Mouse (Mus musculus): ENCODE results near the gene Wscd1. TPM values are rescaled to one million over a fixed set of nuclear protein-coding genes. Genes with fewer than 3 reads are reported as not detected.

Wscd1 gene
- polyA plus RNA-seq, 2 experiments = 0.09 to 0.24 TPM

GRCm38 (mm10) chr11:71808521-71808920, 58.8 kb downstream of the Wscd1 start:
- no peak overlapping the region for H3K9ac ChIP-seq (replicated peaks)
- H3K9me3 ChIP-seq (ENCODE audit: control insufficient read depth, low read length) = no peaks in the 10 kb centered on the region
- WGBS (ENCODE audit: insufficient replicate concordance) = 54% methylated on average over 2 of the region's 2 CpGs
- H3K4me3 ChIP-seq (ENCODE audit: insufficient read depth in 1 of 2, low read depth in 2 of 2, low read length in 2 of 2) = no peak overlapping the region
- no peak for ATAC-seq (ENCODE audit: insufficient read depth)
- no peaks in the 10 kb centered on the region for H3K4me1 ChIP-seq (replicated peaks; ENCODE audit: control insufficient read depth in 2 of 2, insufficient read depth in 2 of 2, low read length in 1 of 2)
- no peak for TF ChIP-seq CTCF (IDR thresholded peaks at IDR 0.05; ENCODE audit: low read depth)
- no peak for TF ChIP-seq EP300 (IDR thresholded peaks at IDR 0.05; ENCODE audit: low read depth)
- no peak overlapping the region for H3K27ac ChIP-seq
- H3K27me3 ChIP-seq (ENCODE audit: control insufficient read depth, insufficient read depth, low read length) = no peaks in the 10 kb centered on the region
- H3K4me2 ChIP-seq (ENCODE audit: low read depth) = no peak overlapping the region
- H3K36me3 ChIP-seq (replicated peaks; ENCODE audit: control insufficient read depth, insufficient read depth, low read depth) = no peaks in the 10 kb centered on the region
- no peak for DNase-seq (ENCODE audit: low read depth in 3 of 3, low spot score in 3 of 3)

GRCm38 (mm10) chr11:71811828-71812227, 62.1 kb downstream of the Wscd1 start:
- H3K36me3 ChIP-seq (replicated peaks; ENCODE audit: control insufficient read depth, insufficient read depth, low read depth) = no peaks in the 10 kb centered on the region
- no peaks in the 10 kb centered on the region for H3K9me3 ChIP-seq (ENCODE audit: control insufficient read depth, low read length)
- H3K27me3 ChIP-seq (ENCODE audit: control insufficient read depth, insufficient read depth, low read length) = no peaks in the 10 kb centered on the region
- no peak for TF ChIP-seq EP300 (IDR thresholded peaks at IDR 0.05; ENCODE audit: low read depth)
- no peak for TF ChIP-seq CTCF (IDR thresholded peaks at IDR 0.05; ENCODE audit: low read depth)
- DNase-seq (ENCODE audit: low read depth in 3 of 3, low spot score in 3 of 3) = no peak
- 39% methylated on average over 2 of the region's 2 CpGs for WGBS (ENCODE audit: insufficient replicate concordance)
- H3K4me3 ChIP-seq (ENCODE audit: insufficient read depth in 1 of 2, low read depth in 2 of 2, low read length in 2 of 2) = no peak overlapping the region
- no peak overlapping the region for H3K9ac ChIP-seq (replicated peaks)
- no peaks in the 10 kb centered on the region for H3K4me1 ChIP-seq (replicated peaks; ENCODE audit: control insufficient read depth in 2 of 2, insufficient read depth in 2 of 2, low read length in 1 of 2)
- no peak for ATAC-seq (ENCODE audit: insufficient read depth)
- no peak overlapping the region for H3K4me2 ChIP-seq (ENCODE audit: low read depth)
- no peak overlapping the region for H3K27ac ChIP-seq

- Histone ChIP-seq H3K36me3 (replicated peaks; ENCODE audit: control insufficient read depth, insufficient read depth, low read depth) (no peaks in the 10 kb centered on the region), H3K4me3 (ENCODE audit: insufficient read depth in 1 of 2, low read depth in 2 of 2, low read length in 2 of 2) (no peak overlapping the region), H3K9ac (replicated peaks) (no peak overlapping the region), H3K9me3 (ENCODE audit: control insufficient read depth, low read length) (no peaks in the 10 kb centered on the region), H3K4me1 (replicated peaks; ENCODE audit: control insufficient read depth in 2 of 2, insufficient read depth in 2 of 2, low read length in 1 of 2) (no peaks in the 10 kb centered on the region), H3K27ac (no peak overlapping the region), H3K27me3 (ENCODE audit: control insufficient read depth, insufficient read depth, low read length) (no peaks in the 10 kb centered on the region), H3K4me2 (ENCODE audit: low read depth) (no peak overlapping the region)
- no peak for TF ChIP-seq CTCF (IDR thresholded peaks at IDR 0.05; ENCODE audit: low read depth)
- no peak for TF ChIP-seq EP300 (IDR thresholded peaks at IDR 0.05; ENCODE audit: low read depth)
- DNase-seq (ENCODE audit: low read depth in 3 of 3, low spot score in 3 of 3) (no peak), ATAC-seq (ENCODE audit: insufficient read depth) (no peak)
- 71% methylated on average over 7 of the region's 7 CpGs for WGBS (ENCODE audit: insufficient replicate concordance)
These were observed 63.2 kb downstream of the Wscd1 start for GRCm38 (mm10) chr11:71812921-71813320.

- no peaks in the 10 kb centered on the region for H3K36me3 ChIP-seq (replicated peaks; ENCODE audit: control insufficient read depth, insufficient read depth, low read depth)
- WGBS (ENCODE audit: insufficient replicate concordance) = 62% methylated on average over 7 of the region's 7 CpGs
- no peak for ATAC-seq (ENCODE audit: insufficient read depth)
These were observed 64.8 kb downstream of the Wscd1 start for GRCm38 (mm10) chr11:71814511-71814910.

GRCm38 (mm10) chr11:71815326-71815725, 65.6 kb downstream of the Wscd1 start:
- DNase-seq (ENCODE audit: low read depth in 3 of 3, low spot score in 3 of 3) (no peak), ATAC-seq (ENCODE audit: insufficient read depth) (no peak)
- Histone ChIP-seq H3K4me2 (ENCODE audit: low read depth) (no peak overlapping the region), H3K36me3 (replicated peaks; ENCODE audit: control insufficient read depth, insufficient read depth, low read depth) (no peaks in the 10 kb centered on the region), H3K27ac (no peak overlapping the region), H3K4me3 (ENCODE audit: insufficient read depth in 1 of 2, low read depth in 2 of 2, low read length in 2 of 2) (no peak overlapping the region), H3K9ac (replicated peaks) (no peak overlapping the region), H3K4me1 (replicated peaks; ENCODE audit: control insufficient read depth in 2 of 2, insufficient read depth in 2 of 2, low read length in 1 of 2) (no peaks in the 10 kb centered on the region), H3K27me3 (ENCODE audit: control insufficient read depth, insufficient read depth, low read length) (no peaks in the 10 kb centered on the region), H3K9me3 (ENCODE audit: control insufficient read depth, low read length) (no peaks in the 10 kb centered on the region)
- whole genome bisulfite sequencing (ENCODE audit: insufficient replicate concordance) = 58% methylated on average over 6 of the region's 6 CpGs
- TF ChIP-seq EP300 (IDR thresholded peaks at IDR 0.05; ENCODE audit: low read depth) (no peak), CTCF (IDR thresholded peaks at IDR 0.05; ENCODE audit: low read depth) (no peak)

More at GRCm38 (mm10) chr11:71814511-71814910, 64.8 kb downstream of the Wscd1 start:
- H3K4me3 ChIP-seq (ENCODE audit: insufficient read depth in 1 of 2, low read depth in 2 of 2, low read length in 2 of 2) = no peak overlapping the region
- no peak overlapping the region for H3K4me2 ChIP-seq (ENCODE audit: low read depth)
- H3K9me3 ChIP-seq (ENCODE audit: control insufficient read depth, low read length) = no peaks in the 10 kb centered on the region
- H3K27ac ChIP-seq = no peak overlapping the region
- TF ChIP-seq EP300 (IDR thresholded peaks at IDR 0.05; ENCODE audit: low read depth) (no peak), CTCF (IDR thresholded peaks at IDR 0.05; ENCODE audit: low read depth) (no peak)
- no peaks in the 10 kb centered on the region for H3K4me1 ChIP-seq (replicated peaks; ENCODE audit: control insufficient read depth in 2 of 2, insufficient read depth in 2 of 2, low read length in 1 of 2)
- no peak for DNase-seq (ENCODE audit: low read depth in 3 of 3, low spot score in 3 of 3)
- H3K9ac ChIP-seq (replicated peaks) = no peak overlapping the region
- no peaks in the 10 kb centered on the region for H3K27me3 ChIP-seq (ENCODE audit: control insufficient read depth, insufficient read depth, low read length)
